Mouse (Mus musculus) spleen, adult 2 months (tissue): Measurements from ENCODE around the gene Cdkn2aip. TPM values are rescaled to one million over a fixed set of nuclear protein-coding genes. Genes with fewer than 3 reads are reported as not detected.

ENCODE experiments used
- DNase-seq, 2 experiments: peaks; one replicate each; pipeline versions ENCODE4 v3.0.0 to v3.0.0-alpha.2; 2012 to 2021; ENCODE audit warnings: low spot score in 2 of 2, low read depth in 1 of 2
- H3K27ac ChIP-seq: fragments of 200-500 bp; 2 replicates; pipeline ENCODE4 v1.5.1; 2012; ENCODE audit warnings: low read length, inconsistent platforms; ENCODE audit not compliant: insufficient read depth
- H3K27me3 ChIP-seq: fragments of 200-500 bp; 2 replicates; pipeline ENCODE4 v1.6.1; 2012; ENCODE audit warnings: mild to moderate bottlenecking, moderate library complexity, low read length, inconsistent platforms; ENCODE audit not compliant: control insufficient read depth, insufficient read depth
- H3K36me3 ChIP-seq: fragments of 200-500 bp; 2 replicates; pipeline ENCODE4 v1.6.1; 2012; ENCODE audit warnings: mild to moderate bottlenecking, low read length, inconsistent platforms; ENCODE audit not compliant: control insufficient read depth, insufficient read depth
- H3K4me1 ChIP-seq: fragments of 200-500 bp; 2 replicates; pipeline ENCODE4 v1.6.1; 2011; ENCODE audit warnings: inconsistent platforms; ENCODE audit not compliant: control insufficient read depth, insufficient read depth, insufficient read length
- H3K4me3 ChIP-seq: fragments of 200-500 bp; 2 replicates; pipeline ENCODE4 v1.5.1; 2011; ENCODE audit warnings: mild to moderate bottlenecking, inconsistent platforms; ENCODE audit not compliant: insufficient read depth, insufficient read length; ENCODE audit errors: extremely low read depth
- CTCF ChIP-seq: fragments of 200-500 bp; IDR thresholded peaks from 2 replicates; pipeline ENCODE4 v1.5.1; 2011; ENCODE audit warnings: mild to moderate bottlenecking, inconsistent platforms; ENCODE audit not compliant: insufficient read depth, insufficient read length, insufficient replicate concordance; ENCODE audit errors: extremely low read depth
- POLR2A ChIP-seq: fragments of 200-500 bp; IDR thresholded peaks from 2 replicates; pipeline ENCODE4 v1.6.1; 2011; ENCODE audit warnings: low read depth, low read length, inconsistent platforms
- WGBS: fragments of 180-500 bp; shearing (Covaris S2); methylation state at CpG from one replicate; pipeline ENCODE4 v1.1.7; 2018; 5-methylcytosine and 5-hydroxymethylcytosine counted together
- polyA plus RNA-seq: library from polyadenylated mRNA; depleted of rRNA; stranded (reverse); fragments of >200 nt; gene quantifications from 2 replicates; pipeline ENCODE4 v1.2.3, GENCODE M21; 2012

Gene Cdkn2aip
- polyA plus RNA-seq, 1 experiment = 11.2 TPM

DNA sequence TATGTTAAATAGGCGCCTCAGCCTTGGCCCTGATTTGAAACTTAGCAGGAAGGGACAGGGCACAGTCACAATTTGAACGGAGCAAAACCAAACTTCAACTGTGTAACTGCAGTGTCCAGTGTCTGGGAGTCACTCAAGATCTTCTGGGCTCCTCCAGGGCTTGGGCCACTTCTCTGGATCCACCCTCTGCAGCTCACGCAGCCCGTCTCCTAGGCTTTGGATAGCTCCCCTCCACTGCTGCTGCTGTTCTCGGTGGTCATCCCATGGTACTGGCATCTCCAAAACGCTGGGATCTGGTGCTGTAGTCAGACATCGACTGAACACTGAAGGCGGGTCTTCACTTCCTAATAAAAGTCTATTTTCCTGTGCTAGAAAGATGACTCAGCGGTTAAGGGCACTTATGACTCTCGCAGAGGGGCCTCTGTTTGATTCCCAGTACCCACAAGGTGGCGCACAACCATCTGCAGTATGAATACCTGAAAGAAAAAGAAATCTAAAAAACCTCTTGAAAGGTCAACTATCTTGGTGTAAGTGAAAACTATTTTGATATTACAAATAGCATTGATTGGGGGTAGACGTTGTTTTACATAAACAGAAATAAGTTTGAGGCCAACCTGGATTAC is 23.9 kb downstream of the Cdkn2aip start:
- Histone ChIP-seq H3K27me3 (no peaks in the 10 kb centered on the region), H3K36me3 (no peaks in the 10 kb centered on the region), H3K4me1 (no peaks in the 10 kb centered on the region), H3K4me3 (no peak overlapping the region), H3K27ac (no peak overlapping the region)
- WGBS = 62% methylated on average over 12 of the region's 12 CpGs
- no peak for TF ChIP-seq POLR2A
- no peak; the same call in 1 of the 2 replicates for TF ChIP-seq CTCF
- DNase-seq = peak; percentile 26 to 42

DNA sequence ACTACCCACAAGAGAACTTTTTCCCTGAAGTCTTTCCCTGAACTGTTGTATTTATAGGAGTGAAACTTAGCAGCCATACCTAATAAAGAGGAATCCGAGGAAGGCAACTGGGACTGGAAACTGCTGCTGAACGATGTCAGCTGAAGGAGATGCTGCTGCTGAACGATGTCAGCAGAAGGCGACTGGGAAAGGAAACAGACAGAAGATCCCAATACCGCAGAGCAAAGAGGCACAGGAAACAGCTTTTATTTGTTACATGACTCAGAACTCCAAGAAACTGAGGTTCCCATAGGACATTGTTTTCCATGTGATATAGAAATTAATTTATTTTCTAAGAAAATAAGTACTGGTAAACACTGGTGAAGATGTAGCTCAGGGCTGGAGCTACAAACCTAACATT is 29.3 kb downstream of the Cdkn2aip start:
- TF ChIP-seq POLR2A = no peak
- TF ChIP-seq CTCF = no peak
- Histone ChIP-seq H3K27me3 (no peaks in the 10 kb centered on the region), H3K27ac (no peak overlapping the region), H3K36me3 (no peaks in the 10 kb centered on the region), H3K4me3 (no peak overlapping the region), H3K4me1 (no peaks in the 10 kb centered on the region)
- no peak for DNase-seq
- 17% methylated on average over 5 of the region's 5 CpGs for WGBS

DNA sequence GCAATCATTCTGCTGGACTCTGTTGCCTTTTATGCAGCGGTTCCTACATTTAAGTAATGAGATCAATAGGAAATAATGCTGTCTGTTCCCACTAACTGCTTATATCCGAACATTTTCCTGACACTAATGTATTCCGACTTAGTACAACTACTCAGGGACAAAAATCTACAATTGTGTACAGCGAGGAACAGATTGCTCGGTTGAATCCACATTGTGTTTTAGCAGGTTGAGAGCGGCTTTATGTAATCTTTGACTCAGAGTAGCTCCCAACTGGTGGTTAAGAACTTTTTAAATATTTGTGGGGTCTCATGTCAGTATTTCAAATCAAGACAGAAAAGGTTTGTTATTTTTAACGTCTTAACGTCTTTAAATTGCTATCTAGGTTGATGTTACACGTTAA is 29.7 kb downstream of the Cdkn2aip start:
- DNase-seq = no peak
- Histone ChIP-seq H3K4me3 (no peak overlapping the region), H3K27ac (no peak overlapping the region), H3K27me3 (no peaks in the 10 kb centered on the region), H3K36me3 (no peaks in the 10 kb centered on the region), H3K4me1 (no peaks in the 10 kb centered on the region)
- WGBS = 70% methylated on average over 9 of the region's 9 CpGs
- no peak for TF ChIP-seq POLR2A
- TF ChIP-seq CTCF = no peak

DNA sequence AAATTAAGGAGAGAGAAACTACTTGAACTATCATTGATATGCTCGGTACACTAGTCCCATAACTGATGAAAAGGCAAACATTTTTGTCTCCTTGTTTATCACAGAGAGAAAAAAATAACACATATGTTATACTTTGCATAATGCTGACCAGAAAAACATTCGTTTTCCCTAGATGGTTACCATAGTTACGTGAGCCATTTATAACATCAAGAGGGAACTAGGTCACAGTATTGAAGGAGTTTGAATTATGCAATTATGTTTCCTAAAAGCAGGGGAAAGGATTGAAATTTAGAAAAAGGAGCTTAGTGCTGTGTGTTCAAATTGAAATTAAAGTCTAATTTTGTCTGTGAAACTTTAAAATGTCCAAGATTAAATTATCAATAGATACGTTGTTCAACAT is 33.4 kb downstream of the Cdkn2aip start:
- 67% methylated on average over 4 of the region's 4 CpGs for WGBS
- no peaks in the 10 kb centered on the region for H3K4me1 ChIP-seq
- no peak overlapping the region for H3K27ac ChIP-seq
- DNase-seq = no peak
- H3K27me3 ChIP-seq = no peaks in the 10 kb centered on the region
- TF ChIP-seq POLR2A (no peak), CTCF (no peak)
- H3K4me3 ChIP-seq = no peak overlapping the region
- no peaks in the 10 kb centered on the region for H3K36me3 ChIP-seq

DNA sequence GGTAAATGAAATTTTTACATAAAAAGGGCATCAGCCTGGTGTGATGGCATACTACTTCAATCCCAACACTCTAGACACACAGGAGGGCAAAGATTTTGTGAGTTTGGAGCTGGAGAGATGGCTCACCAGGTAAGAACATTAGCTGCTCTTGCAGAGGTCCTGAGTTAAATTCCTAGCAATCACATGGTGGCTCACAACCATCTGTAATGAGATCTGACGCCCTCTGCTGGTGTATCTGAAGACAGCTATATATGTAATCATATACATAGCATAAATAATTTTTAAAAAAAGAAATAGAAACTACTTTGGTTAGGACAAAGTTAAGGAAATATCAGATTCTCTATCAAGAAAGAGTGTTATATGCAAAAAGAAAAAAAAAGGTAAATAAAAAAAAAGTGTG is 34.1 kb downstream of the Cdkn2aip start:
- no peak for DNase-seq

DNA sequence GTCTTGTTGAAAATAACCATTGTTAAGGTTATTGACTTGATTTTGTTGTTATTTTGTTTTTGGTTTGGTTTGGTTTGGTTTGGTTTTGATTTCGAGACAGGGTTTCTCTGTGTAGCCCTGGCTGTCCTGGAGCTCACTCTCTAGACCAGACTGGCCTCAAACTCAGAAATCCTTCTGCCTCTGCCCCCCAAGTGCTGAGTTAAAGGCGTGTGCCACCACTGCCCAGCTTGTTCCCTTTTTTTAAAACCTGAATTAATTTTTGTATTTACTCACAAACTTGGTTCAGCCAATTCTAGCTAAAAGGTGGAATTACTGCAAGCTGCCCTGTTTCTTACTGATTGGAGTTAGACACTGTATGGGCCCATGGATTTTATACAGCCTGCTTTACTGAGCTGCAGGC is 37.1 kb downstream of the Cdkn2aip start:
- no peak for DNase-seq
- Histone ChIP-seq H3K36me3 (no peaks in the 10 kb centered on the region), H3K4me3 (no peak overlapping the region), H3K27me3 (no peaks in the 10 kb centered on the region), H3K27ac (0 out of 2 replicates have a peak overlapping the region, but pooled peaks have one; percentile 8), H3K4me1 (no peaks in the 10 kb centered on the region)
- 19% methylated on average over 2 of the region's 2 CpGs for WGBS
- no peak for TF ChIP-seq CTCF
- TF ChIP-seq POLR2A = no peak

More for the DNA sequence above, 34.1 kb downstream of the Cdkn2aip start:
- H3K27me3 ChIP-seq = no peaks in the 10 kb centered on the region
- TF ChIP-seq POLR2A (no peak), CTCF (no peak)
- H3K27ac ChIP-seq = no peak overlapping the region
- 86% methylated on average over 1 of the region's 1 CpGs for WGBS
- no peak overlapping the region for H3K4me3 ChIP-seq
- H3K36me3 ChIP-seq = no peaks in the 10 kb centered on the region
- no peaks in the 10 kb centered on the region for H3K4me1 ChIP-seq

DNA sequence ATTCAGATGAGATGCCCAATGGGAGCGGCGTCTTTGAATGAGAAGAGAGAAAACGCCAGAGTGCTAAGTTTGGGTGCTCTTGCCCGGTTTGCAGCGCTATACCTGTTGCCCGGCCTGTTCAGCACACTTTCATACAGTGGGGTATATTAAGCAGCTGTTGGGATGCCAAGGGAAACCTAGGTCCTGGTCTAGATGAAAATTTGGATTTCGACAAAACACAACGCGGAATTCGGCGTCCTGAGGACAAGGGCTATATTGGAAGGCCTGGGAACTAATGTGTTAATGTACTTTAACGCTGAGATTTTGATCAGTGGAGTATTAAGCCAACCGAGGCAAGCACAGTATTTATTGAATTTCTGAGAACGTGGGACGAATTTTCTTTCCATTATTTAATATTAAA is 37.5 kb downstream of the Cdkn2aip start:
- Histone ChIP-seq H3K27ac (peak overlapping the region; percentile 97), H3K4me3 (peak overlapping the region; percentile 87), H3K27me3 (no peaks in the 10 kb centered on the region), H3K36me3 (no peaks in the 10 kb centered on the region), H3K4me1 (no peaks in the 10 kb centered on the region)
- TF ChIP-seq POLR2A (no peak), CTCF (no peak)
- WGBS = 4% methylated on average over 15 of the region's 15 CpGs
- peak in 1 of 2 experiments; percentile 6 for DNase-seq
